Mouse (Mus musculus) CD4-positive helper T cell, adult 2 months (primary cell): ENCODE data around the gene Rab12.

Experiments
- DNase-seq: peaks from one replicate; pipeline ENCODE4 v3.0.0-alpha.2; 2012; ENCODE audit warnings: low read depth, missing footprints, low spot score

Rab12 gene

GRCm38 (mm10) chr17:66448421-66449405 lies 70.8 kb downstream of the Rab12 start:
- DNase-seq, result no peak

DNA sequence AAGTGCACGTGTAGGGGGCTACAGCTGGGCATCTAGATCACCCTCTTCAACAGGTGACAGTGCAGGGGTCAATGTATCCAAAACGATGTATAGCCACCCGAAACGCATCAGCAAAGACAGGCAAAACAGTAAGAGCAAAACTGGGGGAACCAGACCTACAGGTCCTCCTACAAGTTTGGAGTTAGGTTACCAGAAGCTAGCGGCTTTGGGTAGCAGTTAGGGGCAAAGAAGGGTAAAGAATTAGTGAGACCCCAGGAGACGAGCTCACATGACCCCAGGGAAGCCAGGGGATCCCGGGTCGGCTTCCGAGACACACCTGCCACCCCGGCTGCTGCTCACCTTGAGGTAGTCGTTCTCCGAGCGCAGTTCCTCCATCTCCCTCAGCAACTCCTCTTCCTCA lies 71.6 kb downstream of the Rab12 start:
- DNase-seq, result no peak

GRCm38 (mm10) chr17:66447007-66447312 lies 72.6 kb downstream of the Rab12 start:
- DNase-seq, result no peak

GRCm38 (mm10) chr17:66446196-66447006 lies 73.1 kb downstream of the Rab12 start:
- no peak for DNase-seq
